Mouse (Mus musculus) small intestine, adult 2 months (tissue): ENCODE results near the gene Cdkn2b.

Experiments used
- CTCF ChIP-seq: fragments of 200-500 bp; IDR thresholded peaks from 2 replicates; pipeline ENCODE4 v1.5.1; 2012; ENCODE audit warnings: low read depth, mild to moderate bottlenecking, control low read depth, inconsistent platforms, low read length, moderate library complexity, mixed read lengths; ENCODE audit not compliant: insufficient replicate concordance, insufficient read length; ENCODE audit errors: extremely low read depth
- POLR2A ChIP-seq: fragments of 200-500 bp; IDR thresholded peaks from 2 replicates; pipeline ENCODE4 v1.6.1; 2012; ENCODE audit warnings: low read depth, mild to moderate bottlenecking, control low read depth, inconsistent platforms, low read length, moderate library complexity

GRCm38 (mm10) chr4:89351474-89351873 is 40.6 kb upstream of the Cdkn2b start:
- TF ChIP-seq CTCF (no peak), POLR2A (no peak)
